Mouse (Mus musculus) layer of hippocampus, adult 2 months (tissue): ENCODE measurements around the gene Wdr89. TPM values are rescaled to one million over a fixed set of nuclear protein-coding genes. Genes with fewer than 3 reads are reported as not detected.
A peak's percentile ranks its signal among the peaks of the same experiment; 100 is the strongest.

Experiments
- DNase-seq, 2 experiments: peaks; one replicate each; pipeline ENCODE4 v3.0.0; 2022; ENCODE audit warnings: low spot score in 2 of 2
- H3K27ac ChIP-seq: fragments of 200-600 bp; 2 replicates; pipeline ENCODE4 v1.8.1; 2022
- H3K4me3 ChIP-seq: fragments of 200-600 bp; 2 replicates; pipeline ENCODE4 v1.8.1; 2022; ENCODE audit warnings: mild to moderate bottlenecking
- CTCF ChIP-seq: fragments of 200-600 bp; conservative IDR thresholded peaks from 2 replicates; pipeline ENCODE4 v1.8.1; 2022; ENCODE audit warnings: antibody characterized with exemption, mild to moderate bottlenecking, moderate library complexity
- total RNA-seq, 2 experiments: library from RNA; stranded (reverse); gene quantifications; 2 replicates each; pipeline ENCODE4 v1.2.3; 2021

Wdr89 gene
- total RNA-seq, 2 experiments from 2014 or later, result 3.2 to 3.6 TPM

DNA sequence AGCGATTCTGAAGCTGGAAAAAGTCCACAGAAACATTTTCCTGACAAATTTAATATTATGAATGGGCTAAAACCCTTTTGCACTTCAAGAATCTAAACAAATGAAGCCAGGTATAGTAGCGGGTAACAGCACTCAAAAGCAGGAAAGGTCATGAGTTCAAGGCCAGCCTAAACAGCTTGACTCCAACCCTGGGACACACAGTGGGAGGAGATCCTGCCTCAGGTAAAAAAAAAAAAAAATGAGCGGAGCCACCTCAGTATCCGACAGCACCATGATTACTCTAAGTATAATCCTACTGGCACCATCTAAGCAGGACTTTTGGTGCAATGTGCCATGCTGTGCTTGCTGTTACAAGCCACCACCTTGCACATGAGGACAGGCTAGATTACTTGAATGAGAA is 75.5 kb downstream of the Wdr89 start:
- no peak for TF ChIP-seq CTCF
- Histone ChIP-seq H3K27ac (no peak overlapping the region), H3K4me3 (no peak overlapping the region; the same call in 1 of the 2 replicates)
- no peak for DNase-seq

DNA sequence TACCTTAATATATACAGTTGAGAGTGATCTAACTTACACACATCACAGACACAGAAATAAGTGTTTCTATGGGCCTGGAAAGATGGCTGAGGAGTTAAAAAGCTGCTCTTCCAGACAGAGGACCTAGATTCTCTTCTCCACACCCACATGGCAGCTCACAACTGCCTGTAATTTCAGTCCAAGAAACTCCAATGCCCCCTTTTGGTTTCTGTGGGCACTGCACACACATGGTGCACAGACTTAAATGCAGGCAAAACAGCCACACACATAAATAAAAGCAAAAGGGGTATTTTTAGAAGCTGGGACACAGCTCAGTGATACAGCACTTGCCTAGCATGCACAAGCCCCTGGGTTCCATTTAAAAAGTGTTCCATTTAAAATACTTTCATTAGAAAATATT is 81.8 kb downstream of the Wdr89 start:
- TF ChIP-seq CTCF, result peak; percentile 53
- no peak for DNase-seq
- Histone ChIP-seq H3K27ac (no peak overlapping the region), H3K4me3 (no peak overlapping the region)

DNA sequence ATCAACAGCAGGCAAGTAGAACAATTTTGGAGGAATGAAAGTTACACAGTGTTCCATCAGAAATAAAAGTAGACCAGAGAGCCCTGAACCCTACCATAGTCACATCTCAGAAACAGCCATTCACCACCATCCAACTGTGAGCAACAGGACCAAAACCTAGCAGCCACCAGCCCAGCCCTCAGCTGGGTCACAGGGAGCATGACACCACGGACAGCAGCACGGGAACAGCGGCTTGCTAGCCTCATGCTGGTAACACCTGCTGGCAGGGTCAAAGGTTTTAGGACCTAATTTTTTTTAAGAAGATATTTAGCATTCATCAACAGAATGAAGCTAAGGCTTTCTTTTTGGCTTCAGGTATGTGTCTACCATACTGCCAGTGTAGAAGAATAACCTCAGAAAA is 85.6 kb downstream of the Wdr89 start:
- no peak overlapping the region for H3K27ac ChIP-seq
- no peak for TF ChIP-seq CTCF
- no peak overlapping the region for H3K4me3 ChIP-seq
- no peak for DNase-seq

Other genes with a start within 250 kb of the Wdr89 start
- 10 to 100 TPM; 79.1 to 80.1 TPM for gene Ppp2r5e, start 73.3 kb downstream of the Wdr89 start, total RNA-seq
- 10 to 100 TPM; 28.9 to 32.2 TPM for gene Sgpp1, start 66.2 kb upstream of the Wdr89 start, total RNA-seq
- 10 to 100 TPM; 25.2 to 26.8 TPM for gene Syne2, start 148.6 kb upstream of the Wdr89 start, total RNA-seq